In genomic region chr7:96420045-96420444, GRCm38 (mm10) we compare ENCODE assay signal across 18 mouse cellular contexts.
DNase-seq lines count a peak whose midpoint lies in the region; ATAC-seq and TF ChIP-seq lines count a peak whose summit lies in the region.
"Had no signal": no experiment of that assay in that cellular context is flagged by ENCODE, and none has a peak within 500 bp of the region (broad histone marks: within the 10 kb centered on the region; RNA-seq: fewer than 3 reads in every experiment).

No protein-coding gene starts in this region.

- H3K4me1 ChIP-seq in hindbrain, postnatal 0 days (ENCODE audit: insufficient read depth, low read length): 0 out of 2 replicates have a peak, but pooled peaks cover 5% of the 10 kb centered on the region
- peaks cover 15% of the 10 kb centered on the region for H3K4me1 ChIP-seq in hindbrain, embryonic 13.5 days (replicated peaks)
- H3K4me1 ChIP-seq in midbrain, postnatal 0 days (ENCODE audit: insufficient read depth, low read length): no peaks in the 10 kb centered on the region
- no peaks in the 10 kb centered on the region; the same call in 1 of the 2 replicates for H3K4me1 ChIP-seq in midbrain, embryonic 13.5 days (replicated peaks)
- H3K4me1 ChIP-seq in forebrain, embryonic 13.5 days: peaks cover 32% of the 10 kb centered on the region

- no peak for TF ChIP-seq CTCF in hindbrain, postnatal 0 days (IDR thresholded peaks at IDR 0.05; ENCODE audit: low read depth)
- no peak for TF ChIP-seq CTCF in midbrain, postnatal 0 days (IDR thresholded peaks at IDR 0.05)

- 68% methylated on average over 3 of the region's 3 CpGs for WGBS in hindbrain, postnatal 0 days
- 70% methylated on average over 3 of the region's 3 CpGs for WGBS in hindbrain, embryonic 13.5 days
- WGBS in midbrain, postnatal 0 days: 89% methylated on average over 3 of the region's 3 CpGs
- WGBS in midbrain, embryonic 13.5 days: 89% methylated on average over 3 of the region's 3 CpGs
- WGBS in forebrain, embryonic 13.5 days: 84% methylated on average over 3 of the region's 3 CpGs

- H3K9me3 ChIP-seq in hindbrain, postnatal 0 days (ENCODE audit: low read length): no peaks in the 10 kb centered on the region
- H3K9me3 ChIP-seq in hindbrain, embryonic 13.5 days: no peaks in the 10 kb centered on the region
- no peaks in the 10 kb centered on the region for H3K9me3 ChIP-seq in midbrain, postnatal 0 days (ENCODE audit: low read length)
- no peaks in the 10 kb centered on the region for H3K9me3 ChIP-seq in midbrain, embryonic 13.5 days
- no peaks in the 10 kb centered on the region for H3K9me3 ChIP-seq in forebrain, embryonic 13.5 days (replicated peaks)
- H3K9me3 ChIP-seq: embryonic facial prominence, embryonic 13.5 days; heart, embryonic 12.5 days; limb, embryonic 13.5 days had no signal

- peak; percentile 47 to 48 for DNase-seq in cerebellum, postnatal 14 days
- DNase-seq in cerebellum, adult 9-10 months: no peak
- peak; percentile 80 for DNase-seq in hindbrain, postnatal 0 days (ENCODE audit: low spot score)
- DNase-seq in midbrain, postnatal 0 days (ENCODE audit: low spot score): peak; percentile 85
- peak; percentile 71 for DNase-seq in retina, postnatal 1 day
- DNase-seq: cerebellum, adult 2 months; midbrain, embryonic 14.5 days; right cerebral cortex, postnatal 4 days had no signal

- H3K4me2 ChIP-seq in hindbrain, postnatal 0 days (ENCODE audit: low read depth, low read length): no peak overlapping the region
- no peak overlapping the region for H3K4me2 ChIP-seq in hindbrain, embryonic 13.5 days
- no peak overlapping the region for H3K4me2 ChIP-seq in midbrain, postnatal 0 days (ENCODE audit: low read depth, low read length, poor library complexity, severe bottlenecking)
- no peak overlapping the region for H3K4me2 ChIP-seq in midbrain, embryonic 13.5 days (replicated peaks)
- H3K4me2 ChIP-seq in forebrain, embryonic 13.5 days: no peak overlapping the region
- H3K4me2 ChIP-seq: embryonic facial prominence, embryonic 13.5 days; heart, embryonic 12.5 days; limb, embryonic 13.5 days had no signal

- ATAC-seq in hindbrain, postnatal 0 days: peak; percentile 85
- no peak for ATAC-seq in hindbrain, embryonic 13.5 days (ENCODE audit: low FRiP score)
- ATAC-seq in midbrain, postnatal 0 days (ENCODE audit: low FRiP score): no peak; the same call in 1 of the 2 replicates
- ATAC-seq in midbrain, embryonic 13.5 days: no peak
- ATAC-seq in forebrain, embryonic 13.5 days: no peak
- ATAC-seq: CD4-positive, CD25-positive, alpha-beta regulatory T cell, adult 4 months; forebrain, embryonic 16.5 days; inflammation-experienced regulatory T-cells, adult 6 months had no signal

- no peak overlapping the region for H3K27ac ChIP-seq in hindbrain, postnatal 0 days
- no peak overlapping the region for H3K27ac ChIP-seq in hindbrain, embryonic 13.5 days
- H3K27ac ChIP-seq in midbrain, postnatal 0 days (ENCODE audit: low read depth, low read length): no peak overlapping the region
- H3K27ac ChIP-seq in midbrain, embryonic 13.5 days: no peak overlapping the region
- no peak overlapping the region for H3K27ac ChIP-seq in forebrain, embryonic 13.5 days
- H3K27ac ChIP-seq: embryonic facial prominence, embryonic 13.5 days; limb, embryonic 13.5 days; liver, embryonic 14.5 days had no signal

- no peaks in the 10 kb centered on the region for H3K27me3 ChIP-seq in hindbrain, postnatal 0 days (ENCODE audit: insufficient read depth, low read length)
- no peaks in the 10 kb centered on the region for H3K27me3 ChIP-seq in hindbrain, embryonic 13.5 days
- no peaks in the 10 kb centered on the region for H3K27me3 ChIP-seq in midbrain, postnatal 0 days (ENCODE audit: insufficient read depth, low read length)
- no peaks in the 10 kb centered on the region for H3K27me3 ChIP-seq in midbrain, embryonic 13.5 days
- H3K27me3 ChIP-seq in forebrain, embryonic 13.5 days: no peaks in the 10 kb centered on the region
- H3K27me3 ChIP-seq: embryonic facial prominence, embryonic 13.5 days had no signal

- no peak overlapping the region for H3K9ac ChIP-seq in hindbrain, postnatal 0 days (replicated peaks; ENCODE audit: low read length)
- H3K9ac ChIP-seq in hindbrain, embryonic 13.5 days: no peak overlapping the region
- no peak overlapping the region for H3K9ac ChIP-seq in midbrain, postnatal 0 days (replicated peaks; ENCODE audit: low read length, poor library complexity, severe bottlenecking)
- no peak overlapping the region for H3K9ac ChIP-seq in midbrain, embryonic 13.5 days (replicated peaks)
- H3K9ac ChIP-seq in forebrain, embryonic 13.5 days: no peak overlapping the region
- H3K9ac ChIP-seq: embryonic facial prominence, embryonic 13.5 days; heart, embryonic 12.5 days; limb, embryonic 13.5 days; liver, embryonic 14.5 days had no signal

- no peak overlapping the region for H3K4me3 ChIP-seq in hindbrain, postnatal 0 days (ENCODE audit: low read length)
- no peak overlapping the region for H3K4me3 ChIP-seq in hindbrain, embryonic 13.5 days
- no peak overlapping the region for H3K4me3 ChIP-seq in midbrain, postnatal 0 days (ENCODE audit: low read depth, low read length)
- H3K4me3 ChIP-seq in midbrain, embryonic 13.5 days (replicated peaks): no peak overlapping the region
- no peak overlapping the region for H3K4me3 ChIP-seq in forebrain, embryonic 13.5 days
- H3K4me3 ChIP-seq: embryonic facial prominence, embryonic 13.5 days; heart, embryonic 12.5 days; limb, embryonic 13.5 days had no signal

- no peaks in the 10 kb centered on the region for H3K36me3 ChIP-seq in hindbrain, postnatal 0 days (ENCODE audit: insufficient read depth, low read length)
- H3K36me3 ChIP-seq in hindbrain, embryonic 13.5 days: no peaks in the 10 kb centered on the region
- H3K36me3 ChIP-seq in midbrain, postnatal 0 days (ENCODE audit: insufficient read depth, low read length): no peaks in the 10 kb centered on the region
- H3K36me3 ChIP-seq in midbrain, embryonic 13.5 days: no peaks in the 10 kb centered on the region
- H3K36me3 ChIP-seq in forebrain, embryonic 13.5 days (ENCODE audit: poor library complexity, severe bottlenecking): no peaks in the 10 kb centered on the region
- H3K36me3 ChIP-seq: embryonic facial prominence, embryonic 13.5 days; heart, embryonic 12.5 days; limb, embryonic 13.5 days had no signal
